24 mouse cellular contexts compared by ENCODE assay signal in the genomic region with DNA sequence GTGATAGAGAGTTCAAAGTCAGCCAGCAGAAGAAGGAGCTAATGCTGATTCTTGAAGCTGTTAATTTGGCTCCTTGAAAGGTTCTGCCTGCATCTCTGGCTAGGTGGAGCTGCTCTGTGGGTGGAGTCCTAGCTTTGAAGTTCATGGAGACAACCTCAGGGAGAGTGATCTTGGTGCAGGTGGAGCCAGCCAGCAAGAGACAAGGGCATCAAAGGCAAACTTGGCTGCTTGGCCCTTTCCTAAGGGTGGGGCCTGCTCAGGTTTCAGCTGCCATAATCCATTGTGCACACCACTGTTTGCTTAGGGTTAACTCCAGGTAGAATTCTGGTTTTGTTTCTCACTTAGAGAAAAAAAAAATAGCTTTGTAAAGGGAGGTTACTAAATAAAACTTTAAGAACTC.
DNase-seq lines count a peak whose midpoint lies in the region; ATAC-seq and TF ChIP-seq lines count a peak whose summit lies in the region.
"Had no signal": no experiment of that assay in that cellular context is flagged by ENCODE, and none has a peak within 500 bp of the region (broad histone marks: within the 10 kb centered on the region; RNA-seq: fewer than 3 reads in every experiment).

No protein-coding gene starts in this region.

- no peak overlapping the region for H3K9ac ChIP-seq in intestine, embryonic 15.5 days
- H3K9ac ChIP-seq in intestine, postnatal 0 days (ENCODE audit: low read depth, low read length): no peak overlapping the region
- no peak overlapping the region for H3K9ac ChIP-seq in lung, postnatal 0 days (replicated peaks; ENCODE audit: low read depth)
- no peak overlapping the region for H3K9ac ChIP-seq in intestine, embryonic 16.5 days (ENCODE audit: low read depth, low read length)
- no peak overlapping the region for H3K9ac ChIP-seq in stomach, postnatal 0 days (ENCODE audit: low read length)
- H3K9ac ChIP-seq: embryonic facial prominence, embryonic 13.5 days; heart, embryonic 15.5 days; hindbrain, embryonic 13.5 days had no signal

- no peak overlapping the region for H3K4me3 ChIP-seq in intestine, embryonic 15.5 days (replicated peaks)
- H3K4me3 ChIP-seq in intestine, postnatal 0 days (ENCODE audit: low read depth, low read length): no peak overlapping the region
- no peak overlapping the region for H3K4me3 ChIP-seq in lung, postnatal 0 days (ENCODE audit: low read depth, low read length)
- H3K4me3 ChIP-seq in intestine, embryonic 16.5 days (ENCODE audit: low read length): no peak overlapping the region
- no peak overlapping the region for H3K4me3 ChIP-seq in stomach, postnatal 0 days (ENCODE audit: low read depth, low read length)
- H3K4me3 ChIP-seq: embryonic facial prominence, embryonic 13.5 days; erythroblast, embryonic 14.5 days; forebrain, embryonic 10.5 days; heart, embryonic 15.5 days; hindbrain, embryonic 13.5 days had no signal

- no peaks in the 10 kb centered on the region for H3K36me3 ChIP-seq in intestine, embryonic 15.5 days
- no peaks in the 10 kb centered on the region for H3K36me3 ChIP-seq in intestine, postnatal 0 days (ENCODE audit: control insufficient read depth, insufficient read depth)
- no peaks in the 10 kb centered on the region for H3K36me3 ChIP-seq in lung, postnatal 0 days (ENCODE audit: insufficient read depth, low read length)
- no peaks in the 10 kb centered on the region for H3K36me3 ChIP-seq in intestine, embryonic 16.5 days (ENCODE audit: control insufficient read depth, insufficient read depth, low read length)
- H3K36me3 ChIP-seq in stomach, postnatal 0 days (ENCODE audit: control insufficient read depth, insufficient read depth, low read length): no peaks in the 10 kb centered on the region
- H3K36me3 ChIP-seq: embryonic facial prominence, embryonic 13.5 days; forebrain, embryonic 10.5 days; heart, embryonic 15.5 days; hindbrain, embryonic 13.5 days had no signal

- TF ChIP-seq CTCF in intestine, postnatal 0 days (IDR thresholded peaks at IDR 0.05; ENCODE audit: low read depth): no peak
- no peak for TF ChIP-seq CTCF in lung, postnatal 0 days (IDR thresholded peaks at IDR 0.05)
- TF ChIP-seq CTCF in stomach, postnatal 0 days (IDR thresholded peaks at IDR 0.05; ENCODE audit: low read depth): 0 out of 2 replicates have a peak, but pooled peaks have one; percentile 7

- no peak for TF ChIP-seq EP300 in lung, postnatal 0 days (IDR thresholded peaks at IDR 0.05)
- TF ChIP-seq EP300 in stomach, postnatal 0 days (optimal IDR thresholded peaks at IDR 0.05): no peak

- H3K27ac ChIP-seq in intestine, embryonic 15.5 days: no peak overlapping the region
- no peak overlapping the region for H3K27ac ChIP-seq in intestine, postnatal 0 days (ENCODE audit: low read depth, low read length)
- no peak overlapping the region for H3K27ac ChIP-seq in lung, postnatal 0 days (ENCODE audit: low read length)
- no peak overlapping the region for H3K27ac ChIP-seq in intestine, embryonic 16.5 days (ENCODE audit: low read length)
- no peak overlapping the region for H3K27ac ChIP-seq in stomach, postnatal 0 days (replicated peaks)
- H3K27ac ChIP-seq: embryonic facial prominence, embryonic 13.5 days; forebrain, embryonic 10.5 days; heart, embryonic 15.5 days; hindbrain, embryonic 13.5 days; hindbrain, postnatal 0 days had no signal

- DNase-seq in lung, postnatal 25 days (ENCODE audit: low spot score): peak; percentile 2
- no peak for DNase-seq in lung, postnatal 0 days (ENCODE audit: low spot score)
- DNase-seq in stomach, postnatal 0 days (ENCODE audit: low spot score): peak; percentile 16
- DNase-seq in frontal cortex, postnatal 14 days (ENCODE audit: low spot score in 2 of 2): no peak
- DNase-seq in layer of hippocampus, postnatal 36 days: no peak
- DNase-seq: adrenal gland, postnatal 10 days; cerebellum, adult 11 months; cerebellum, adult 8-10 months; cerebellum, postnatal 25 days; gastrocnemius, postnatal 36 days; heart, adult 18-20 months; heart, postnatal 14 days had no signal

- ATAC-seq in intestine, embryonic 15.5 days: peak; percentile 74; the same call in 1 of the 2 replicates
- no peak for ATAC-seq in intestine, postnatal 0 days
- no peak for ATAC-seq in lung, postnatal 0 days
- peak; percentile 59; the same call in 1 of the 2 replicates for ATAC-seq in intestine, embryonic 16.5 days
- no peak for ATAC-seq in stomach, postnatal 0 days (ENCODE audit: low FRiP score, low TSS enrichment)
- ATAC-seq: forebrain, embryonic 14.5 days; hindbrain, postnatal 0 days had no signal

- H3K9me3 ChIP-seq in intestine, embryonic 15.5 days: no peaks in the 10 kb centered on the region
- H3K9me3 ChIP-seq in intestine, postnatal 0 days (ENCODE audit: control insufficient read depth): no peaks in the 10 kb centered on the region
- no peaks in the 10 kb centered on the region for H3K9me3 ChIP-seq in lung, postnatal 0 days (ENCODE audit: low read length)
- no peaks in the 10 kb centered on the region for H3K9me3 ChIP-seq in intestine, embryonic 16.5 days (ENCODE audit: control insufficient read depth, low read length)
- no peaks in the 10 kb centered on the region for H3K9me3 ChIP-seq in stomach, postnatal 0 days (ENCODE audit: control insufficient read depth, low read length)
- H3K9me3 ChIP-seq: embryonic facial prominence, embryonic 13.5 days; forebrain, embryonic 10.5 days; heart, embryonic 15.5 days; hindbrain, embryonic 13.5 days had no signal

- H3K4me2 ChIP-seq in intestine, embryonic 15.5 days (replicated peaks): no peak overlapping the region
- no peak overlapping the region for H3K4me2 ChIP-seq in intestine, postnatal 0 days (replicated peaks; ENCODE audit: low read depth)
- no peak overlapping the region for H3K4me2 ChIP-seq in lung, postnatal 0 days (replicated peaks; ENCODE audit: low read depth, low read length)
- H3K4me2 ChIP-seq in intestine, embryonic 16.5 days (ENCODE audit: low read depth, low read length): no peak overlapping the region
- H3K4me2 ChIP-seq in stomach, postnatal 0 days (replicated peaks; ENCODE audit: low read depth): no peak overlapping the region
- H3K4me2 ChIP-seq: embryonic facial prominence, embryonic 13.5 days; heart, embryonic 11.5 days; heart, embryonic 15.5 days; hindbrain, embryonic 13.5 days had no signal

- no peaks in the 10 kb centered on the region; the same call in 1 of the 2 replicates for H3K4me1 ChIP-seq in intestine, embryonic 15.5 days (replicated peaks)
- no peaks in the 10 kb centered on the region for H3K4me1 ChIP-seq in intestine, postnatal 0 days (replicated peaks; ENCODE audit: control insufficient read depth, insufficient read depth, low read length)
- H3K4me1 ChIP-seq in lung, postnatal 0 days (ENCODE audit: insufficient read depth, low read depth, low read length): no peaks in the 10 kb centered on the region
- peaks cover 3% of the 10 kb centered on the region; the same call in 1 of the 2 replicates for H3K4me1 ChIP-seq in intestine, embryonic 16.5 days (ENCODE audit: control insufficient read depth, insufficient read depth, low read length)
- no peaks in the 10 kb centered on the region for H3K4me1 ChIP-seq in stomach, postnatal 0 days (replicated peaks; ENCODE audit: control insufficient read depth, insufficient read depth)
- H3K4me1 ChIP-seq: embryonic facial prominence, embryonic 13.5 days; forebrain, embryonic 10.5 days; hindbrain, embryonic 13.5 days had no signal

- H3K27me3 ChIP-seq in intestine, embryonic 15.5 days (replicated peaks): no peaks in the 10 kb centered on the region
- no peaks in the 10 kb centered on the region for H3K27me3 ChIP-seq in intestine, postnatal 0 days (replicated peaks; ENCODE audit: control insufficient read depth, insufficient read depth, low read length)
- no peaks in the 10 kb centered on the region for H3K27me3 ChIP-seq in lung, postnatal 0 days (replicated peaks; ENCODE audit: insufficient read depth, low read length)
- H3K27me3 ChIP-seq in intestine, embryonic 16.5 days (replicated peaks; ENCODE audit: control insufficient read depth, insufficient read depth, low read length): no peaks in the 10 kb centered on the region
- H3K27me3 ChIP-seq in stomach, postnatal 0 days (ENCODE audit: control insufficient read depth, insufficient read depth, low read length): no peaks in the 10 kb centered on the region
- H3K27me3 ChIP-seq: CH12.LX; embryonic facial prominence, embryonic 13.5 days; heart, embryonic 15.5 days; hindbrain, embryonic 13.5 days had no signal

Comparison
In these comparisons a context has a peak if more than half of its experiments do, and no peak if none do; other contexts are left out.
1. ATAC-seq: peak in intestine, embryonic 15.5 days (single experiment) and intestine, embryonic 16.5 days (single experiment); none in intestine, postnatal 0 days (single experiment), lung, postnatal 0 days (single experiment) and stomach, postnatal 0 days (single experiment).
2. DNase-seq: peak in lung, postnatal 25 days (single experiment) and stomach, postnatal 0 days (single experiment); none in lung, postnatal 0 days (single experiment), frontal cortex, postnatal 14 days (0 of 2) and layer of hippocampus, postnatal 36 days (0 of 2).